Mouse (Mus musculus) heart, adult 2 months (tissue): ENCODE measurements around the gene Borcs7.

ENCODE experiments used
- CTCF ChIP-seq: fragments of 200-600 bp; IDR thresholded peaks from 2 replicates; pipeline ENCODE4 v1.8.1; 2022; ENCODE audit warnings: antibody characterized with exemption, mild to moderate bottlenecking, moderate library complexity
- EP300 ChIP-seq: fragments of 200-500 bp; IDR thresholded peaks from 2 replicates; pipeline ENCODE4 v1.6.1; 2011; ENCODE audit warnings: low read depth, low read length, control low read depth; ENCODE audit not compliant: insufficient read depth

DNA sequence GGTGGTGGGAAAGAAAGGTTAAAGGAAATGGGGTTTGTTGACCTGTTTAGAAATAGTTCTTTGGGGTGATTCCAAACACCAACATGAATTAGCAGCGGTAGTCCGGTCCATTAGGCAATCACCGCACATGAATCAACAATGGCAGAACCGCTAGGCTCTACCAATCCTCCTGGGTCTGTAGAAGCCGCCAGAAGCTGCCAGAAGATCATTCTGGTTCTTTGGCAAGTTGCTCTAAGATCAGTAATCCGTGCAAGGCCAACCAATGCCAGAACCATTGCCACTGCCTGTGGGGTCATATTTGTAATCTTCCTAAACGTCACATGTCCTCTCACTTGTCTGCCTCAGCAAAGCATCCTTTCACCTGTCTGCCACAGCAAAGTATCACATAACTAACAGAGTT lies 7.2 kb downstream of the Borcs7 start:
- TF ChIP-seq CTCF (no peak), EP300 (no peak)
